Mouse (Mus musculus): ENCODE data around the gene Slc25a33. TPM values are rescaled to one million over a fixed set of nuclear protein-coding genes. Genes with fewer than 3 reads are reported as not detected.
A peak's percentile ranks its signal among the peaks of the same experiment; 100 is the strongest.
"Not testable (repeated sequence)": the region's sequence is repeated elsewhere in the genome, so short reads cannot be mapped to it uniquely, and the experiment has no call there.

Gene Slc25a33
- polyA plus RNA-seq, 1 experiment from 2014 or later: 31.8 TPM

DNA sequence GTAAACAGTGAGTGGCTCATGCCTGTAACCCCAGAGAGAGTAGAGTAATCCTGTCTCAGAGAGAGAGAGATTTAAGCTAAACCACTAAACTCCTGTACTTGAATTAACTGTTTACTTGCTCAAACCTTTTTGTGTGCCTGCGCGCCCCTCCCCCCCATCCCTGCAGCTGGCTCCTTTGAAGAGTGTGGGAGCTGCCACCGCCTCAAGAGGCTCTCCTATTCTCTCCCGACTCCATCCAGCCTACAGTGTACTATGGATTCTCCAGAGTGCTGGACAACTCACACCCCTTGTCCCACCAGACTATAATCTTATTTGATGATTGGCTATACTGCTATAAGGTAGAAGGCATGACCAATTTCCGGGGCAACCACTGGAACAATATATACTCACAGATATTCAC, 23.4 kb downstream of the Slc25a33 start:
- 37% methylated on average over 5 of the region's 5 CpGs for WGBS

DNA sequence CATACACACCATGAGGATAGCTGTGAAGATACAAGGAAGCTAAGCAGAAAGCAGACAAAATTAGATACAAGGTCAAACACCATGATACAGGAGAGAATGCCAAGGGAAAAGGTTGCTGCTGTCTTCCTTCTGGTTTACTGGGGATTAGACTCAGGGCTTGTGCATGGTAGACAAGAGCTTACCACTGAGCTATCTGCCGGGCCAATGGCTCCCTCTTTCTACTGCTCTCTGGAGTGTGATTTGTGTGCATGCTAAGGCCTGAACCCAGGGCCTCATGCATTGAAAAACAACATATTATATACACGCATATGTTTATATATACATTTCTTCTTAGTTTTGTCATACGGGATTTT, 24.4 kb downstream of the Slc25a33 start:
- not testable (repeated sequence) for H3K27ac ChIP-seq (replicated peaks); H3K9me3 ChIP-seq; H3K4me2 ChIP-seq; H3K4me3 ChIP-seq; H3K4me1 ChIP-seq (replicated peaks); ATAC-seq (ENCODE audit: low read depth); H3K27me3 ChIP-seq; H3K9ac ChIP-seq
- WGBS: 97% methylated on average over 3 of the region's 3 CpGs
- peaks cover 30% of the 10 kb centered on the region for H3K36me3 ChIP-seq

More for the DNA sequence above, 23.4 kb downstream of the Slc25a33 start:
- H3K9ac ChIP-seq: no peak overlapping the region
- H3K4me2 ChIP-seq: no peak overlapping the region
- H3K9me3 ChIP-seq: no peaks in the 10 kb centered on the region
- peaks cover 22% of the 10 kb centered on the region for H3K36me3 ChIP-seq
- no peaks in the 10 kb centered on the region for H3K27me3 ChIP-seq
- peaks cover 4% of the 10 kb centered on the region for H3K4me1 ChIP-seq (replicated peaks)
- ATAC-seq (ENCODE audit: low read depth): no peak
- H3K4me3 ChIP-seq: no peak overlapping the region
- H3K27ac ChIP-seq (replicated peaks): no peak overlapping the region

DNA sequence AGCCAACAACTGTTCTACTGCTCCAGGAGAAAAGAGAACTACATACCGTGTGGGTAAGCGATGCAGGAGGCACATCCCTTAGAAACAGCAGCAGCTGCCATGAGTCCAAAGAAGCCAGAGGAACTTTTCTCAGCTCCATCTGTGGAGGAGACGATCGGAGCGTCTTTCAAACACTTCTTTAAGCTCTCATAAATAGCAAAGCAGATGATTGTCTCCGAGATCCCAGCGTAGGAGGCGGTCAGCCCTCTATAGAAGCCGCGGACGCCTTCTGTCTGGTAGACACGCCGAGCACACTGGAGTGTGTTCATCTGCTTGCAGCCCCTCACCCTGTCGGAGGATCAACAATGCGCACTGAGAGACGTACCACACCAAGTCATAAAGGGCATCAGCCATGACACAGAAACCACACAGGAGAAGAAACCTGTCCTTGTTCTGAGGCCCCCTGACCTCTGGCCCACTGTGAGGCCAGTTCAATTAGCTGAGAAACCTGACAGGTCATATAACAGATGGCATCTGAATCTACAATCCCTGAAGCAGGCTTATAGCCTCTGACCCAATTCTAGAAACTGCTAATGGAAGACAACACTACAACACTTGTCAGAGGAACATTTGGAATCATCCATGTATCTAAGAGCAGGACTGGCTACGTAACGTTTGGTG, 24.9 kb downstream of the Slc25a33 start:
- Histone ChIP-seq H3K4me3 (no peak overlapping the region), H3K9ac (no peak overlapping the region), H3K27me3 (no peaks in the 10 kb centered on the region), H3K4me1 (replicated peaks) (peaks cover 4% of the 10 kb centered on the region), H3K27ac (replicated peaks) (no peak overlapping the region), H3K36me3 (peaks cover 31% of the 10 kb centered on the region), H3K4me2 (no peak overlapping the region), H3K9me3 (no peaks in the 10 kb centered on the region)
- ATAC-seq (ENCODE audit: low read depth): no peak
- 80% methylated on average over 18 of the region's 18 CpGs for WGBS

- no peak for ATAC-seq (ENCODE audit: low read depth)
- H3K27me3 ChIP-seq: no peaks in the 10 kb centered on the region
- H3K4me2 ChIP-seq: no peak overlapping the region
- H3K9me3 ChIP-seq: no peaks in the 10 kb centered on the region
- no peak overlapping the region for H3K27ac ChIP-seq (replicated peaks)
- H3K4me1 ChIP-seq (replicated peaks): no peaks in the 10 kb centered on the region
- H3K4me3 ChIP-seq: no peak overlapping the region
- 82% methylated on average over 7 of the region's 7 CpGs for WGBS
- H3K9ac ChIP-seq: no peak overlapping the region
- H3K36me3 ChIP-seq: peaks cover 51% of the 10 kb centered on the region
Measured at GRCm38 (mm10) chr4:149744119-149744518, 30.0 kb downstream of the Slc25a33 start.

DNA sequence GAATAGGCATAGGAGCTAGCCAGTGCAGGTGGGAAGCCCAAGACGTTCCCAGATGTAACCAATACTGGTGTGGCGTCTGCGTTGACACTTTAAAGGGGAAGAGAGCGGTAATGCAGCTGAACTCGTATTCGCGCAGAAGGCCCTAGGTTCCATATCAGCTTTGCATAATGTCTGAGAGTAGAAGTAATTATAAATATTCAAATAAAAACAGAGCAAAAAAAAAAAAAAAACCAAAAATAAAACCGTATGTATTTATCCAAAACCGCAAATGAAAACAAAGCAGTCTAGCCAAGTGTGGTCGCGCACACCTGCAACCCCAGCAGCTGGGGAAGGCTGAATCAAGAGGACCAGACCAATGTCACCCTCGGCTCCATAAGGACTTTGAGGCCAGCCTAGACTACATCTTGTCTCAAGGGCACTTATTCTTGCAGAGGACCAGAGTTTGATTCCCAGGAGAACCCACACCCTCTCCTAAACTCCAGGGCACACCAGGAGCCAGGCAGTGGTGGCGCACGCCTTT, 32.0 kb downstream of the Slc25a33 start:
- H3K4me2 ChIP-seq: no peak overlapping the region
- no peak overlapping the region for H3K4me3 ChIP-seq
- H3K9ac ChIP-seq: no peak overlapping the region
- no peak for ATAC-seq (ENCODE audit: low read depth)
- no peak overlapping the region for H3K27ac ChIP-seq (replicated peaks)
- peaks cover 44% of the 10 kb centered on the region for H3K36me3 ChIP-seq
- WGBS: 97% methylated on average over 14 of the region's 14 CpGs
- no peaks in the 10 kb centered on the region for H3K27me3 ChIP-seq
- no peaks in the 10 kb centered on the region for H3K9me3 ChIP-seq
- H3K4me1 ChIP-seq (replicated peaks): peaks cover 9% of the 10 kb centered on the region

DNA sequence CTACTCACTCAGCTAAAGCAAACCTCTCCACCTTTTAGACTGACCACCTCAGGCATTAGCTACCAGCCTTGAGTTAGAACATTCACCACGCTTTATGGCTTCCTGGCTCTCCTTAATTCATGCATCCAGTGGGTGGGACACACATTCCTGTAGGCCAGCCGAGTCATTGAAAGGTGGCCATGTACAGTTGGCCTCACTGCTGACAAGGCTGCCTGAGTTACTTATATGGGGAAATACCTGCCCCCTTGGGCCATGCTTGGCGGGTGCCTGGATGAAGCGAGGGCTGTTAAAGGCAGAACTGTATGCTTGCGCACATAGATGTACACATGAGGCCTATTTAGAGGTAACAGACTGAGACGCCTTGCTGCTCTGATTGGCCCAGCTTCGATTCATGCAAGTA, 33.8 kb downstream of the Slc25a33 start:
- no peak for ATAC-seq (ENCODE audit: low read depth)
- H3K27me3 ChIP-seq: no peaks in the 10 kb centered on the region
- no peaks in the 10 kb centered on the region for H3K9me3 ChIP-seq
- WGBS: 89% methylated on average over 7 of the region's 7 CpGs
- H3K4me2 ChIP-seq: no peak overlapping the region
- no peak overlapping the region for H3K27ac ChIP-seq (replicated peaks)
- no peak overlapping the region for H3K9ac ChIP-seq
- H3K4me1 ChIP-seq (replicated peaks): peaks cover 27% of the 10 kb centered on the region
- H3K36me3 ChIP-seq: peaks cover 37% of the 10 kb centered on the region
- no peak overlapping the region for H3K4me3 ChIP-seq

- Histone ChIP-seq H3K27me3 (no peaks in the 10 kb centered on the region), H3K4me1 (replicated peaks) (peaks cover 35% of the 10 kb centered on the region), H3K9ac (no peak overlapping the region), H3K36me3 (peaks cover 29% of the 10 kb centered on the region), H3K4me2 (no peak overlapping the region), H3K27ac (replicated peaks) (no peak overlapping the region), H3K4me3 (no peak overlapping the region), H3K9me3 (no peaks in the 10 kb centered on the region)
- WGBS: 73% methylated on average over 5 of the region's 5 CpGs
- ATAC-seq (ENCODE audit: low read depth): no peak
Measured at GRCm38 (mm10) chr4:149739478-149739877, 34.6 kb downstream of the Slc25a33 start.

GRCm38 (mm10) chr4:149737383-149738324, 36.4 kb downstream of the Slc25a33 start, which contains the start of gene Tmem201:
Gene Tmem201, minus strand, starts transcription at chr4:149738044.
- peaks cover 53% of the 10 kb centered on the region for H3K4me1 ChIP-seq (replicated peaks)
- peak within 1 kb of the TSS; percentile 95 for H3K9ac ChIP-seq
- under 1% methylated on average over 97 of the region's 97 CpGs for WGBS
- ATAC-seq (ENCODE audit: low read depth): peak; percentile 91
- peak within 1 kb of the TSS; percentile 90 for H3K4me3 ChIP-seq
- H3K27ac ChIP-seq (replicated peaks): peak within 1 kb of the TSS; percentile 84
- no peaks in the 10 kb centered on the region for H3K27me3 ChIP-seq
- H3K36me3 ChIP-seq: peaks cover 11% of the 10 kb centered on the region
- H3K4me2 ChIP-seq: peak within 1 kb of the TSS; percentile 93
- no peaks in the 10 kb centered on the region for H3K9me3 ChIP-seq

GRCm38 (mm10) chr4:149736581-149736980, 37.5 kb downstream of the Slc25a33 start:
- Histone ChIP-seq H3K27me3 (no peaks in the 10 kb centered on the region), H3K9ac (peak overlapping the region; percentile 95), H3K4me2 (peak overlapping the region; percentile 93), H3K4me1 (replicated peaks) (peaks cover 63% of the 10 kb centered on the region), H3K4me3 (peak overlapping the region; percentile 90), H3K9me3 (no peaks in the 10 kb centered on the region), H3K36me3 (peaks cover 9% of the 10 kb centered on the region), H3K27ac (replicated peaks) (0 out of 2 replicates have a peak overlapping the region, but pooled peaks have one; percentile 84)
- 53% methylated on average over 4 of the region's 4 CpGs for WGBS
- no peak for ATAC-seq (ENCODE audit: low read depth)

DNA sequence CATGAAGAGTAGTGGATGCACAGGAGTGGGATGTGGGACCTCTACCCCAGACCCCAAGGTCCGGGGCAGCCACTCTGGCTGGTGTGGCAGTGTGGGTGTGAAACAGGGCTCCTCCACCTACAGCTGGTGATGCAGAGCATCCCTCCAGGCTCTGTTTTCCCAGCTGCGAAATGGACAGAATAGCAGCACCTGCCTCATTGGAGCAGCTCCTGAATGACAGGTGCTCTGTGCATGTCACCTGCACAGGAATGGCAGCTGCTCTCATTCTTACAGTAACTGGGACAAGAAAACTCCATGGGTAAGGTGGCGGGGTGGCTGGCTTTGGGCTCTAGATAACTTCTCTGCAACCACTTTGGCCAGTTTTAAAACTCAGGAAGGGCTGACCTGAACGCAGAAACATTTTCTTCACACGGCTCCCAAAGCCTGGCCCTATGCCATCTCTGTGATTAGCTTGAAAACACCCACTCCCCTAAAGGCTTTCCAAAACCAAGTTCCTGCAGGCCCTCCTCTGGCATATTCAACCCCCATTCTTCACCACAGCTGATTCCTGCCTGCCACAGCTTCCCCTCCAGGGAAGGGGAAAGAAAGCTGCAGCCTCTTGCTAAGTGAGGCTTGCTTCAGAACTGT, 38.3 kb downstream of the Slc25a33 start:
- no peaks in the 10 kb centered on the region for H3K9me3 ChIP-seq
- peak overlapping the region; percentile 95 for H3K9ac ChIP-seq
- H3K36me3 ChIP-seq: peaks cover 11% of the 10 kb centered on the region
- H3K27me3 ChIP-seq: no peaks in the 10 kb centered on the region
- peaks cover 71% of the 10 kb centered on the region for H3K4me1 ChIP-seq (replicated peaks)
- H3K4me2 ChIP-seq: peak overlapping the region; percentile 93
- WGBS: 78% methylated on average over 5 of the region's 5 CpGs
- no peak for ATAC-seq (ENCODE audit: low read depth)
- H3K27ac ChIP-seq (replicated peaks): no peak overlapping the region
- H3K4me3 ChIP-seq: 0 out of 2 replicates have a peak overlapping the region, but pooled peaks have one; percentile 90

GRCm38 (mm10) chr4:149734730-149735475, 39.2 kb downstream of the Slc25a33 start:
- Histone ChIP-seq H3K36me3 (peaks cover 19% of the 10 kb centered on the region), H3K4me1 (replicated peaks) (peaks cover 74% of the 10 kb centered on the region), H3K9ac (peak overlapping the region; percentile 35), H3K4me2 (peak overlapping the region; percentile 42), H3K9me3 (no peaks in the 10 kb centered on the region), H3K27me3 (no peaks in the 10 kb centered on the region), H3K4me3 (no peak overlapping the region), H3K27ac (replicated peaks) (peak overlapping the region; percentile 83)
- ATAC-seq (ENCODE audit: low read depth): no peak
- WGBS: 79% methylated on average over 10 of the region's 10 CpGs
